Mouse (Mus musculus): ENCODE results near the gene Gucd1.
A peak's percentile ranks its signal among the peaks of the same experiment; 100 is the strongest.
"Not testable (repeated sequence)": the region's sequence is repeated elsewhere in the genome, so short reads cannot be mapped to it uniquely, and the experiment has no call there.

Gucd1 gene

GRCm38 (mm10) chr10:75364214-75364690 is 153.5 kb downstream of the Gucd1 start:
- DNase-seq, result peak; percentile 36

DNA sequence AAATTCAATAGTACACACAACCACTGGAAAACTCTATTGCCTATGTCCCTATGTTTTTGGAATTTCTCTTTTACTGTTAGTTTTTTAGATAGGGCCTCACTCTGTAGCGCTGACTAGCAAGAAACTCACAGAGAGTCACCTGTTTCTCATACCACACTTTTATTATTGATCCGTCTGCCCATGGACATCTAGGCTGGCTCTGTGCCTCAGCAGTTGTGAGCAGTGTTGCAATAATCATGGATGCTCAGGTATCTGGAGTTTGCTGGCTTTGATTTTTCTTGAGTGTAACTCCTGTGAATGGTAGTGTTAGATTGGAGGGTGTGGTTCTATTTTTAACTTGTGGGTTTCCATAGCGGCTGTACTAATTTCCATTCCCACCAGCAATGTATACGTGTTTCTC is 162.4 kb downstream of the Gucd1 start:
- no peak for DNase-seq

DNA sequence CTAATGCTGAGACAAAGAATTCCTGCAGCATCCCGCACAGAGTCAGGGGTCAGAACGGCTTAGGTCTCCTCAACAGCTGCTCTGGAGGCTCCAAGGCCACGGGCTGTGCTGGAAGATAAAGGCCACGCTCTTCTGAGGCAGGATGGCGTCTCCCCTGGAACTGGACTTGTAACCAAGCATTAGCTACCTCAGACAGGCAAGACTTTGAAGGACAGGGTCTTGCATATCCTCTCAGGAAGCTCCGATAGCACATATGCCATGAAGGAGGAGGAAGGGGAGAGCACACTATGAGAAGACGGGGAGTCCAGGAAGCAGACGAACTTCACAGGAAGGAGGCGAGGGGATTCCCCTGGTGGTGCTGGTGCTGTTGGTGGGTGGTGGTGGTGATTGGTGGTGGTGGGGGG is 163.9 kb downstream of the Gucd1 start:
- not testable (repeated sequence) for DNase-seq

- DNase-seq, result no peak
Measured at GRCm38 (mm10) chr10:75352541-75352940, 165.2 kb downstream of the Gucd1 start.

DNA sequence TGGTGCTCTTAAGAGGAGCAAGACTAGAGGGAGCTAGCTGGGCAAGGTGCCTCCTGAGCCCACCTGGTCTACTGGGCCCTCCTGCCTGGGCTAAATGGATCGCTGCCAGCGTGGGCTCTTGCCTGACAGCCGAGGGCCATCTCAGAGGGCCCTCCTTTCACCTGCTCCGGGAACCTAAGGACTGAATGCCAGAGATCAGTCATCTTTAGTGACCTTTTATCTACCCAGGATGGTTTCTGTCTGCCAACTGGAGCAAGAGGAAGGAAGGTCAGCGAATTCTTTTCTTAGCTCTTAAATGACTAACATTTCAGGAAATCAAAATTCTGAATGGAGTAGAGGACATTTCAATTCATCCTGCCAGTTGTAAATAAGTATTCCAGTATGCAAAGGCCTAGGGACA is 167.2 kb downstream of the Gucd1 start:
- DNase-seq, result no peak

DNA sequence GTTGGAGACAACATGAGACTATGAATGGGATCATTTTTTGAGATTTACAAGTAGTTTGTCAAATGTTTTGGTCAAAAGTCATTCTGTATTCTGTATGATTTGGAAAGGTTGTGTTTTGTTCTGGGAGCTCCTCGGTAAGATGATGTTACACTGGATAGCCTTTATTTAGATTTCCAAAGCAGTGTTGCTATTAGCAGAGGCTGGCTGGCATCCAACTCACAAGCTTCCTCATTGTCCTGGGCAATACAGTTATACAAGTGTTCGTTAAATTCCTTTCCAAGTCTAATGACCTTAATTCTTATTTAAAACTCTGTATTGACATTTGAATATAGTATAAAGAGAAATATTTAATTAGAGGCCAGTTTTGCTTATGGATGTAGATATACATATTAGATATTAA is 172.5 kb downstream of the Gucd1 start:
- no peak for DNase-seq

DNA sequence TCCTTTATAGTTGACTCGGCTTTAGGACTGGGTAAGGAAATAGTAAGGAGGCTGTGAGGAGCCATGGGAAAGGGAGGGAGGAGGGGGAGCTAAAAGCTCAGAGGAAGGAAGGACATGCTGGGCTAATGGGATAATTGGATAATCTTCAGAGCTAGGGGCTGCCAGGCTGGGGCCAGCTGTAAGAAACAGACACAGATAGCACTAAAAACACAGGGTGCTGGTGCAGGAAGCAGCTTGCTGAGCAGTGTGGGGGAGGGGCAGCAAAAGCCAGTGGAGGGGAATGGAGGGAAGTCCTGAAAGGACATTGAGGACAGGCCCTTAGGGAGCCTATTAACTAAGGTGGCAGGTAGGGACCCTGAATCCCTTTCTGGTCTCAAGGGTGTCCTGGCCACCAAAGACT is 173.2 kb downstream of the Gucd1 start:
- DNase-seq, result not testable (repeated sequence)

DNA sequence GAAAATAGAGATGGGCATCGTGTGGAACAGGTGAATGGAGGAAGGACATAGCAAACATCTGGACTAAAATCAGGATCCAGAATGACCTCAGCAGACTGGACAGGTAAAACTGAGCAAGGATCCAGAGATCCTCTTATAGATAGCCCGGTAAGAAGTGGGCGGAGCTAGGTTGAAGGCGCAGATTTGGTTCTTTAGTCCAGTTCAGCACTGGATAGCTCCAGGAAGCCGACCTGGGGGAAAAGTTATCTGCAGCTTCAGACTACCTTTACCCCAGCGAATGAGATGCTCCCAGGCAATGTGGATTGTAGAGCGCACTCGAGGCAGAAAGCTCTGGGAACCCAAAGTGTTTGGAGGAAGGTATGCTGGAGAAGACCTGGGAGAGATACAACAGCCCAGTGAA is 175.8 kb downstream of the Gucd1 start:
- no peak for DNase-seq

DNA sequence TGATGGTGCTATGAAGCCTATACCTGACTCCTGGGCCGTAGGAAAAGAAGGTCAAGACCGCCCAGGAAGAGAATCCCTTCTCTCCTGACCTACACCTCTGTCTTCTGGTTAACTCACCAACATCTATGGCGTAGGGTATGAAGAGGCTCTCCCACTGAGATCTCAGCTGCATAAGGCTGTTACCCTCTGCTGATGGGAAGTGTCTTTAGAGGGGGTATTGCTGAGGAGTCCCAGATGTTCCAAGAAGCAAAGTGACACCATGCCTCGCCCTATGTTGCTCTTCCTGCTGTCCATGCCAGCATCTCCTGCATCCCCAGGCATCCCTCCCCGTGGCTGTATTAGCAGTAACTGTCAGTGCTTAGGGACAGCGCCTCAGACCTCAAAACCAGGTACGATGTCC is 178.4 kb downstream of the Gucd1 start:
- no peak for DNase-seq

DNA sequence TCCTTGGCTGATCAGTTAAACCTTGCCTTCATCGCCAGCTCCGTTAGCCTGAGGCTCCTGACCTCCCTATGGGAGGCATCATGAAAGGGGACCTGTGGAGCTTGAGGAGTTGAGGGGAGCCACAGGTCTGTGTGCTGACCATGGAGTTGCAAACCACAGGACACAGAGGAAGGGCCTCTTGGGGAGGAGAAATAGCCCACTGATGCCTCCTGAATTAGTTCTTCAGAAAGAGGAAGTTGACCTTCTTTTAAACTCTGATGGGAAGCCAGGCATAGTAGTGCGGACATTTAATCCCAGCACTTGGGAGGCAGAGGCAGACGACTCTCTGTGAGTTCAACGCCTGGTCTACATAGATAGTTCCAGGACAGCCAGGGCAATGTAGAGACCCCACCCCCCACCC is 178.9 kb downstream of the Gucd1 start:
- DNase-seq, result no peak

- DNase-seq, result no peak
Measured at GRCm38 (mm10) chr10:75337231-75337630, 180.5 kb downstream of the Gucd1 start.

- DNase-seq, result no peak
Measured at GRCm38 (mm10) chr10:75335075-75335474, 182.7 kb downstream of the Gucd1 start.

DNA sequence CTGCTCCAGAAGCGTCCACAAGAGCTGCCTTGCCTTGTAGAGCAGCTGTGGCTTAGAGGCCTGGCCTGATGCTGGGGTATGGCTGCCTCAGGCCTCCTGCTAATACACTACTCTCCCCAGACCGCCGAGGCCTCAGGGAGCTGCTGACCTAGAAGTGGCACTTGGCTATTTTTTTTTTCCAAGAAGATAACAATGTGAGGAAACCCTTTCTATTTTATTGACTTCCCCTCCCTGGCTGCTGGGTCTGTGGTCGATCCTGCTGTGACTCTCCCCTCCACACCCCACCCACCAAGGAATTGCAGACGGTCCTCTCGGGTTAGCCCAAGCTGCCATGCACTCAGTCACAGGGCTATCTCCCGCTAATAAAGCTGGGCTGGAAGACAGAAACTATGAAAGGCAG is 183.6 kb downstream of the Gucd1 start:
- no peak for DNase-seq

DNA sequence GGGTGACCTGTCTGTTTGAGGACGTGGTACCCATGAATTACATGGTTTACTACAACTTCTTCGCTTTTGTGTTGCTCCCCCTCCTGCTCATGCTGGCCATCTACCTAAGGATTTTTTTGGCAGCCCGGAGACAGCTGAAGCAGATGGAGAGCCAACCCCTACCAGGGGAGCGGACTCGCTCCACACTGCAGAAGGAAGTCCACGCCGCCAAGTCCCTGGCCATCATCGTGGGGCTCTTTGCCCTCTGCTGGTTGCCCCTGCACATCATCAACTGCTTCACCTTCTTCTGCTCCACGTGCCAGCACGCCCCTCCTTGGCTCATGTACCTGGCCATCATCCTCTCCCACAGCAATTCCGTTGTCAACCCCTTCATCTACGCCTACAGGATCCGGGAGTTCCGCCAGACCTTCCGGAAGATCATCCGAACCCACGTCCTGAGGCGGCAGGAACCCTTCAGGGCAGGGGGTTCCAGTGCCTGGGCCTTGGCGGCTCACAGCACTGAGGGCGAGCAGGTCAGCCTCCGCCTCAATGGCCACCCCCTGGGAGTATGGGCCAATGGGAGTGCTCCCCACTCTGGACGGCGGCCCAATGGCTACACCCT is 184.5 kb downstream of the Gucd1 start:
- DNase-seq, result peak; percentile 61

DNA sequence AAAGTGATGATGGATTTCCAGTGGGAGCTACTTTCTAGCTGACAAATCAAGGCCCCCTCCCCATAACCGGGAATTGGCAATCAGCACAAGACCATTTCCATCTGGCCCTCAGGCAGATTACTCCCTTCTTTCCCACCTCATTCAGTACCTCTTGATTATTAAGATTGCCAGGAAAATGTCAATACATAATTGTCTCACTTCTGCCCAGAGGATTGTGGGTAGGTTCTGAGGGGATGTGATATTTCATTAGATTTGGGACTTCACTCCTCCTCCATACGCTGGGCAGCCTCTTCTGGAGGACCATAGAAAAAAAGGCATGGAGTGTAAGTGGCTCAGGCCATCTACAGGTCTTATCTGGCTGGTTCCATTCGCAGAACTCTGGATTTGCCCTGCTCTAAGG is 185.5 kb downstream of the Gucd1 start:
- DNase-seq, result no peak

- no peak for DNase-seq
Measured at GRCm38 (mm10) chr10:75328201-75328704, 189.5 kb downstream of the Gucd1 start.

- no peak for DNase-seq
Measured at GRCm38 (mm10) chr10:75327081-75327480, 190.7 kb downstream of the Gucd1 start.

GRCm38 (mm10) chr10:75326553-75326952 is 191.2 kb downstream of the Gucd1 start:
- DNase-seq, result no peak

DNA sequence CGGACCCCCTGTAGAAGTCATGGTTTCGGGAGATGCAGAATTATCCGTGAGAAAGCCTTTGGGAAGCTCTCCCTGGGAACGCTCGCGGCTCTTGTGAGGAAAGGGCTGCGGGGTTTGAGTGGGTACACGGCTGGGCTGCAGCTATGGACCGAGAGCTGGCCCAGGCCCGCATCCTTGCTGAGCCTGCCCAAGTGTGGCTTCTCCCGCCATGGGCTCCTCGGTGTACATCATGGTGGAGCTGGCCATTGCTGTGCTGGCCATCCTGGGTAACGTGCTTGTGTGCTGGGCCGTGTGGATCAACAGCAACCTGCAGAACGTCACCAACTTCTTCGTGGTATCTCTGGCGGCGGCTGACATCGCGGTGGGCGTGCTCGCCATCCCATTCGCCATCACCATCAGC is 192.0 kb downstream of the Gucd1 start:
- no peak for DNase-seq

GRCm38 (mm10) chr10:75324391-75324790 is 193.4 kb downstream of the Gucd1 start:
- no peak for DNase-seq

DNA sequence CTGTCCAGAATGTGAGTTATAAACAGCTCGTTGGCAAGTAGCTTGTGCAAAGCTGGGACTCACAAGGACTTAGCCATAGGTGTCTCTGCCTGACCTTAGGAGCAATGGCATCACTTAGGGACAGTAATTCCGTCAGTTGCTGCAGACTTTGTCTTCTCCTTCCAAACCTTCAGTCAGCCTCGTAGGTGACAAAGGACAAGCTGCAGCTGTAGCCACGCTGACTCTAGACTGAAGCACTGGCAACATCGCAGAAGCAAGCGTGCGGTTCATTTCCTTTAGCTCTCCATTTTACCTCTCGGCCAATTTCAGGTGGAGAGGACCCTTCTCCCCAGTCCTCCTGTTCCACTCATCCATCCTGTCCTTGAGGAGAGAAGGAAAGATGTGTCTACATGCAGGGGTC is 193.8 kb downstream of the Gucd1 start:
- no peak for DNase-seq

- no peak for DNase-seq
Measured at GRCm38 (mm10) chr10:75322966-75323365, 194.8 kb downstream of the Gucd1 start.

DNA sequence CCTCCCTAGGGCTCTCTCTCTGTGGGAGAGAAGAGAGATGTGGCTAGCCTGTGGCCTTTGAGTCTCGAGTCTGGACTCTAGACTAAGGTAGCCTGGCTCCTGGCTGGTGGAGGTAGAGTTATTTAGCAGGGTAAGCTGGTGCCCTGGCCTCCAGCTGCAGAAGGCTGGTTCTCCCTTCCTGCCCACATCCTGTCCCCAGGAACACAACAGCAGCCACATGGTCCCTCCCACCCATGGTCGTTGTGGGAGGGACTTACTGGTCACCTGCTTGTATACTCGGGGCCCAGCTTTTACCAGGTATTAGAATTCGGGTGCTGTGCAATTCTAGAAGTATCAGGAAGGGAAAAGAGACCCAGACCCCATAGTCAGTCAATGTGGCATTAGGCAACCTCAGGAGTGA is 197.5 kb downstream of the Gucd1 start:
- DNase-seq, result no peak

DNA sequence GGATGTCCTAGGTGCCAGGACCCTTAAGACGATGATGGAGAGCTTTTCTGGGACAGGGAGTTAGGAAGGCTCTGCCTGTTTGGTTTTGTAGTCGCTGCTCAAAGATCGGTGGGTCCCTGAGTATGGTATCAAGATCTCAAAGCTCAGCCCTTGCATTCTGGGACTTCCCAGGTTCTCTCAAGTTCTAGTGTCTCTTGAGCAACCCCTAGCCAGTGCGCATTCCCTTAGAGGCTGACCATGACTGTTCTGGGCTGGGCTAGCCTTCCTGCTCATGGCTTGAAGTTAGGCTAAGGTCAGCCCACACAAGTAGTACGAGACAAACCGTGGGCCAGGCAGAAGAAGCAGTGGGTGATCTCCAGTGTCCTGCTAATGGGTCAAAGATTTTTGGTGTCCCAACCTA is 199.6 kb downstream of the Gucd1 start:
- no peak for DNase-seq

All from cerebellum, adult 9-11 months (tissue).